Mouse (Mus musculus): Measurements from ENCODE around the gene Rims3. TPM values are rescaled to one million over a fixed set of nuclear protein-coding genes. Genes with fewer than 3 reads are reported as not detected.
A peak's percentile ranks its signal among the peaks of the same experiment; 100 is the strongest.

Gene Rims3
- total RNA-seq, 4 experiments from 2014 or later: 10.5 to 20.5 (median 15.0) TPM

DNA sequence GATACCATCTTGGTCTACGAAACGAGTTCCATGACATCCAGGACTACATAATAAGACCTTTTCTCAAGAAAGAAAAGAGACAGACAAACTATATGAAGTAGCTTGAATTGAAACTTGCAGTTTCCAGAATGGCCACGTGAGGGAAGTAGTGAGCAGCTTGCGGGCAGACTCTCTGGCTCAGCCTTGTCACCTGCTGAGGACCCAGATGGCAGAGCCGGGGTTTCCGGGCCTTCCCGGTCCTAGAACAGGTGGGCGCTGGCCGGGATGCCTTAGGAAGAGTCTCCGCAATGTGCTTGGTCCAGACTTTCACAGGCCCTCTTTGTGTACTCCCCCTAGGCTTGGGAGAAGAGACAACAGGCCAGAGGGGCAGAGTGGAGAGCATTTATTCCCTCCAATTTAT lies 3.7 kb upstream of the Rims3 start:
- DNase-seq: no peak

DNA sequence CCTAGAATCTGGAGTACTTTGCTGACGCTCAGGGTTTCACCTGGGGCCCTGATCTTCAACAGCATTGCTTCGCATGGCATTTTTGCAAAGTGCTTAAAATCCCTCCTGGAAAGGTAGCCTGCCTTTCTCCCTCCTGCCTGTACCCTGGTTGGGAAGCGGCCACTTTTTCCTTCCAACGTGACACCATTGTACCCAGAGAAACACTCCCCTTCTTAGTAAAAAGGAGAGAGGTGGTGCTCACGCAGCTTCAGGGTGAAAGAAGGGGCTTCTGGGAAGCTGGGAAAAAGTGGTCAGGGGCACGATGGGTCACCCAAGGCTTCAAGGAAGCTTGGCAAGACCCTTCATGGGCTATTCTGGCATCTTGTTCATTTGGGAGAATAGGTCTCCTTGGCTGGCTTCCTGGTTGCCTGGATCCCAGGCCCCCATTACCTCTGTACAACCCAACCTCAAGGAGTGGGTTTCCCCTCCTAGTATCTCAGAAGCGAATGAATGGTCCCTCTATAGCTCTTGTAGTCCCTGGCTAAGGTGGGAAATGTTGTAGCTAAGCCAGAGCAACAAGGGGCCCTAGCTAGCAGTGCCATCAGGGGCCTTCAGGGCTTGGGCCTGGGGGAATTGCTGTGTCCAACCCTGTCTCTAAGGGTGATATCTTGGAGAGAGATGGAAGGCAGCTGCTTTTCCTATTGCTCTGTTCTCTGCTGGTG lies 894 bp downstream of the Rims3 start:
- no peak for DNase-seq

DNA sequence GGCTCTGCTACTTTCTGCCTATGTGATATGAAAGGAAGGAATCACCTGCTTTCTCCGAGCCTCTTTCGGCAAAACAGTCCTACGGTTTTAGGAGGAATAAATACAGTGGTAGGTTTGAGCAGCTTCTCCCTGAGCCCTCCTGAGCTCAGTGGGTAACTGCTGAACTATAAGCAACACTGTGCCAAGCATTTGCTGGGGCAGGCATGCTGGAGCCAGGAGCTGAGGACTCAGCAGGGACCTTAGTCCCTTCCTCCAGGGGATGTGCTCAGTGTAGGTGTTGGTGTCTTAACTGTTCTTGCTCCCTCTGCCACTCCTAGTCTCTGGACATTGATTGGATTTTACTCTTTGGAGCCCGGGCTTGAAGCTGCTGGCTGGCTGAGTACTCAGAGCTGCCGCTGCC lies 1.8 kb downstream of the Rims3 start:
- no peak for DNase-seq

GRCm38 (mm10) chr4:120859865-120860264 lies 5.2 kb downstream of the Rims3 start:
- DNase-seq: no peak

- no peak for DNase-seq
Measured at GRCm38 (mm10) chr4:120866211-120866610, 11.6 kb downstream of the Rims3 start.

DNA sequence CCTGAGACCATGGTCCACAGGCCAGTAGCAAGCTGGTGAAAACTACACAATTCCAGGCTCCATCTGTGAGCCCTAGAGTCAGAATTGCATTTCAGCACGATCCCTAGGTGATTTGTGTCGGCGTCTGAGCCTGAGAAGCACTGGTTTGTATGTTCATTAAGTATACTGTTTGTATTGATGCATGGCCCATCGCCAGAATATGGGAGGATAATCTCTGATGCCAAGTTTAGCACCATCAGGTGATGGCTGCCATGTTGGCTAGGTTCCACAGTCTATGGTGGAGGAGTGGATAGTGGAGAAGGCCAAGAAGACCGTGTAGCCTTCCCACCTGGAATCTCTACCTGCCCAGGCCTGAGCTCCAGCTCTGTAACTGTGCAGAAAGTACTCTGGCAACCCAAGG lies 13.6 kb downstream of the Rims3 start:
- DNase-seq: no peak

GRCm38 (mm10) chr4:120868988-120869387 lies 14.4 kb downstream of the Rims3 start:
- no peak for DNase-seq

DNA sequence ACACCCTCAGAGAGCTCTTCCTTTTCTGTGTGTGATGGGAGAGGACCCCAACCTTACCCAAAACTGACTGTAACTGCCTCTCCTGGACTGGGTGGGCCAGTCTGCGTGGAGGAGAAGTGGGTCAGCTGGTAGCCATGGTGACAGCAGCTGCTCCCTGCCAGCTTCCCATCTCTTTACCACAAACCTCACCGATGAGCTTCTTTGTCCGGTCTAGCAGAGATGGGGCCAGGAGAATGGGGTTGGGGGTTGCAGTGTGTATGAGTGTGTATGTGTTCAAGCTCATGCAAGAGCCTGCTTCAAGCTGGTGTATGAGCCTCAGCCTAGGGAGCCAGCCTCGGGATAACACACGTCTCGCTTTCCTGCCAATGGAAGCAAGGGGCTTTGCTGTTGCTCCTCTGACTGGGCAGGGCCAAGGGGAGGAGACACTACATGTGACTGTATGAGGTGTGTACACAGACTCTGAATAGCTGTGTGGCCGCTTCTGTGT lies 15.7 kb downstream of the Rims3 start:
- no peak for DNase-seq

- DNase-seq: no peak
Measured at GRCm38 (mm10) chr4:120875961-120876360, 21.3 kb downstream of the Rims3 start.

DNA sequence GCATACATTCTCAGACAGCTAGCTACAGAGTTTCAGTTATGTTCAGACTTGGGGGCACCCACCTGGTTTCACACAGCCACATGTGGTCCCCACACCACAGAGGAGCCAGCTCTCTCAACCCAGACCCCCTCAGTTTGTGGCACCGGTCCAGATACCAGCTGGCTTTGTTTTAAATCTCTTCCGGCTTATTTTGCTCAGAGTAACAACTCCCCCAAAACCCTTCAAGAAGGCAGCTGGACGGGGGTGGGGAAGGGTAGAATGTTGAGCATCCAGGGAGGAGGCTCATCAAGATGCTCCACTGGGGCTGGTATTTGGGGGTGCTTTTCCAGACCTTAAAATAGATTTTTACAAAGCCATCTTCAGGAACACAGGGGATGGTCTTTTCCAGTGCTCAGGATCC lies 24.1 kb downstream of the Rims3 start:
- no peak for DNase-seq

DNA sequence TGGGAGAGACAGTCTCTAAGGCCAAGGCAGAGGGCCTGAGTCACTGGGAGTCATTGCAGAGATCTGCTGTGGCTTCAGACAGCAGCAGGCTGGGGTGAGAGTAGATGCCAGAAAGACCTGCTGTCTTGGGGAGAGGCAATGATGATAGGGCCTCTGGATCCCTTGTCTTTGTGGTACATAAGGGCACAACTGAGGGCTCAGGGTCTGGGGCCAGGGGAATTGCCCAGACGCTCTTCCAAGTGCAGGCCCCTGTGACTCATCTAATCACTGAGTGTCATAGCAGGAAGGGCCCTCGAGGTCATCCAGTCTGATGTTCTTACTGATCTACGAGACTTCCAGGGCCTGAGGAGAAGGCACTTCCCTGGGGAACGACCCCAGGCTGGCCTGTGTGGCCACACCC lies 24.8 kb downstream of the Rims3 start:
- peak; percentile 13 for DNase-seq

- DNase-seq: no peak
Measured at GRCm38 (mm10) chr4:120880731-120881432, 26.3 kb downstream of the Rims3 start.

- no peak for DNase-seq
Measured at GRCm38 (mm10) chr4:120882002-120882625, 27.5 kb downstream of the Rims3 start.

- no peak for DNase-seq
Measured at GRCm38 (mm10) chr4:120885208-120886120, 30.8 kb downstream of the Rims3 start.

DNA sequence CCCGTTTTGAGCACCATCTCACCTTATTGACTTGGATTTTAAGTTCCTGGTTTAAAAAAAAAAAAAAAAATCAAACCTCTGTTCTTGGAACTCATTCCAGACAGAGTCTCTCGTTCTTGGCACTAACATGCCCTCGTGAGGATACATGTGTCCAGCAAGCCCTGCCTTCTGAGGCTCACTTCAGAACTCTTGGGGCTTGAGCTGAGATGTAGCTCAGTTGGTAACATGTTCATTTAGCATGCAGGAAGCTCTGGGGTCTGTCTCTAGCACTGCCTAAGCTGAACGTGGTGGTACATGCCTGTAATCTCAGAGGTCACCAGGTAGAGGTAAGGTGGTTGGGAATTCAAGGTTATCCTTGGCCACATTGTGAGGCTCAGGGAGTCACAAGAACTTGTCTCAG lies 31.5 kb downstream of the Rims3 start:
- no peak for DNase-seq

GRCm38 (mm10) chr4:120886811-120887210 lies 32.2 kb downstream of the Rims3 start:
- no peak for DNase-seq

DNA sequence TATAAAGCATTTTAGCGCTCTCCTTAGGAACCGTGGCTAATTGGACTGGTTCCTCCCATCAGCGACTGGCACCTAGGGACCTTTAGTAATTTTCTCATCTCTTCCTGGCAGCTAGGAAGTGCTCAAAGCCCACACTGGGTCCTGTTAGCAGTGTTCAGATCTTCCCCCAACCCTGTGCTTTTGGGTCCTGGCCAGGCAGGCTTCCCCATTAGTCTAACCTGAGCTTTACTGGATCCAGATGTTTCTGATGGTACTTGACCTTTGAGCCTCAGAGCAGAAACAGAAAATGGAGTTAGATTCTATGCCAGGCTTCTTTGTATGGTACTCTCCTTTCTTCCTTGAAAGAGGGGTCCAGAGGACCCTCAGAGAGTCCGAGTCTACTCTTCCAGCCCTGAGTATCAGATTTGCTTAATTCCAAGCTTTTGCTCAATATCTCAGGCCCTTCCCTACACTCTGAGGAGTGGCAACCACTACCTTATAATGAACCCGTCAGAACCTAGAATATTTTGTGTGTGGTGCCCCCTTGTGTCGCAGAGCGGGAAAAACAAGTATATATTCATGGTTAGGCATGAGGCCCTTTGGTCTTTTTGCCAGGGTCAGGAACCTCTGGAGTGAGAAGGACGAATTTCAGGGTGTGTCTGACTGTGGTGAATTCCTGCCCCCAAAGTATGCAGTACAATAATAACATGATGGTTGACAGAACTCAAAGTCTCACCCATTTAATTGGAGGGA lies 32.9 kb downstream of the Rims3 start:
- DNase-seq: no peak

GRCm38 (mm10) chr4:120888884-120889283 lies 34.3 kb downstream of the Rims3 start:
- DNase-seq: no peak

- DNase-seq: no peak
Measured at GRCm38 (mm10) chr4:120890754-120891440, 36.3 kb downstream of the Rims3 start.

DNA sequence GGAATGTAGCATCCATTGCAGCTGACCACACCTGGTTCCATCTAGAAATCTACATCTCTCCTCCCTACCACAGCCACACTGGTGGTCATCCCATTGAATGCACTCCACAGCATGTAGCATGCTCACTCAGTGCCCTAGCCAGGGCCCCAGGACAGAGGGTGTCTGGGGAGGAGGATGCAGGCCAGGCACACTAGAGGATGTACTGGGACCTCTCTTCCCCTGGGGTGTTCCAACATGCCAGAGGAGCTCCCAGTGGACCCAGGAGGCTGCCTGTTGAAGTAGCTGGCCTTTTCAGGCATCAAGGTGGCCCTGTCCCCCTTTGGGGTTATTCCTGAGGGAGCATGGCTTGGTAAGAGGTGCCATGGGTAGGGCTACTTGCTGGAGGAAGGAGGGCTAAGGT lies 37.3 kb downstream of the Rims3 start:
- no peak for DNase-seq

GRCm38 (mm10) chr4:120892516-120892915 lies 37.9 kb downstream of the Rims3 start:
- no peak for DNase-seq
